Mouse (Mus musculus) heart, adult 8-10 months (tissue): Measurements from ENCODE around the gene Keap1. TPM values are rescaled to one million over a fixed set of nuclear protein-coding genes. Genes with fewer than 3 reads are reported as not detected.
"Not testable (repeated sequence)": the region's sequence is repeated elsewhere in the genome, so short reads cannot be mapped to it uniquely, and the experiment has no call there.

ENCODE experiments used
- DNase-seq: peaks from one replicate; pipeline ENCODE4 v3.0.0; 2022; ENCODE audit warnings: low spot score
- total RNA-seq, 4 experiments: library from RNA; stranded (reverse); gene quantifications; 2 replicates each; pipeline ENCODE4 v1.2.4; 2022

Keap1 gene
- total RNA-seq, 4 experiments from 2014 or later, result 43.6 to 52.1 (median 45.5) TPM

DNA sequence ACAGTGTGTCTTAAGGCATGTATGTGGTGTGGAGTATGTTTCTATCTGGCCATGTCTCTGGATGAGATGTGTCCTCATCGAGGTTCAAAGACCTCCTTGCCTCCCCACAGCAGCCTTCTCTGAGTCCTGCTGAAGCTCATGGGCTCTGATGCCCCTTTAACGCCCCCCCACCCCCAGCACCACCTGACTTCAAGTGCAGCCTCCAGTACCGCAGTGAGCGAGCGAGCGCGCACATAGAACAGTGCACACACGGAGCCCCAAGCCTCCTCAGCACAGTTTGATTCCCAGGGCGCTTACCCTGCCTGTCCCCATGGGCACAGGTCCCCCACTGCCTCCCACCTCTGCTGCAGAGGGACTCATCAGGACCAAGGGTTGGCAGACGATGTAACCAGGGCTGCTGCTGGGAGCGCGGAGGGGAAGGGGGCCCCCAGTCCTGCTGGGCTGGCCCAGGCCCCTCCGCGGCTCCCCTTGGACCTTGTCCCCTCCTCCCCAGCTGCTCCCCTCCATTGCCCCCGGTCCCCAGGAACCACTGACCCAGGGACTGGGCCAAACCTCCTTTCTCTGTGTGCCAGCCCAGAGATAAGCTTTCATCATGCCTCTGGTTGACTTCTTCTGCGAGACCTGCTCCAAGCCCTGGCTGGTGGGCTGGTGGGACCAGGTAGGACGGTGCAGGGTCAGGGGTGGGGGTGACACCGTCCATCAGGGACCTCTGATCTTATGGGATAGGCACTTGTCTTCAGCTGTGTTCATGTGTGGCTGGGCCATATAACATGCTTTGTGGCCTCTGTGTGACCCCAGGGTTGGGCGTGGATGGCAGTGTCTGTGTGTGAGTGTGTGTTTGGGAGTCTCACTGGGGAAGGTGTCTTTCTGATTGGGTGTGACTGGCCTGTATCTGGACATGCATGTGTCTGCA is 42.4 kb downstream of the Keap1 start:
- DNase-seq, result no peak

DNA sequence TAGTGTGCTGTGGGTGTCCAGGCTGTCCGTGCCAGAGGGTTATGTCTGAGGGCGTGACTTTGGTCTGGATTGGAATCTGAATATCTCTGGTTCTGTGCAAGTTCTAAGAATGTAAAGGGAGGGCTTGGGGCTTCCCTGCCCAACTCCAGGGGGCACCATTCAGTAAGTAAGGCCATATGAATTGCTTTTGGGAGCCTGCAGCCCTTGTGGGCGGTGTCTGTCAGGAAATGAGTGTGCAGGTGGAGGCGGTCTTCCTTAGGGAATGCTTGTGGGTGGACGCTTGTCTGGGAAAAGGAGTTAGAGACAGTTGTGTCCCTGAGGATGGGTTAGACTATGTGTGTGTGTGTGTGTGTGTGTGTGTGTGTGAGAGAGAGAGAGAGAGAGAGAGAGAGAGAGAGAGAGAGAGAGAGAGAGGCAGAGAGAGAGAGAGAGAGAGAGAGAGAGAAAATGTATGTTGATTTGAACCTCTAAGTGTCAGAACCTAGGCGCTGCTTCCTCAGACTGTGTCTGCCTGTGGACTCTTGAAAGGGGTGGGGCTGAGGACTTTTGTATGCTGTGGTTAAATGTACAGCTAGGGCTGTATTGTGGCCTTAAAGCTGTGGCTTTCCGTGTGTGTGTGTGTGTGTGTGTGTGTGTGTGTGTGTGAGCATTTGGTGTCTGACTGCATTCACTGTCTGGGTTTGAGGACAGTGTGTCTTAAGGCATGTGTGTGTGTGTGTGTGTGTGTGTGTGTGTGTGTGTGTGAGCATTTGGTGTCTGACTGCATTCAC is 43.2 kb downstream of the Keap1 start:
- DNase-seq, result not testable (repeated sequence)

DNA sequence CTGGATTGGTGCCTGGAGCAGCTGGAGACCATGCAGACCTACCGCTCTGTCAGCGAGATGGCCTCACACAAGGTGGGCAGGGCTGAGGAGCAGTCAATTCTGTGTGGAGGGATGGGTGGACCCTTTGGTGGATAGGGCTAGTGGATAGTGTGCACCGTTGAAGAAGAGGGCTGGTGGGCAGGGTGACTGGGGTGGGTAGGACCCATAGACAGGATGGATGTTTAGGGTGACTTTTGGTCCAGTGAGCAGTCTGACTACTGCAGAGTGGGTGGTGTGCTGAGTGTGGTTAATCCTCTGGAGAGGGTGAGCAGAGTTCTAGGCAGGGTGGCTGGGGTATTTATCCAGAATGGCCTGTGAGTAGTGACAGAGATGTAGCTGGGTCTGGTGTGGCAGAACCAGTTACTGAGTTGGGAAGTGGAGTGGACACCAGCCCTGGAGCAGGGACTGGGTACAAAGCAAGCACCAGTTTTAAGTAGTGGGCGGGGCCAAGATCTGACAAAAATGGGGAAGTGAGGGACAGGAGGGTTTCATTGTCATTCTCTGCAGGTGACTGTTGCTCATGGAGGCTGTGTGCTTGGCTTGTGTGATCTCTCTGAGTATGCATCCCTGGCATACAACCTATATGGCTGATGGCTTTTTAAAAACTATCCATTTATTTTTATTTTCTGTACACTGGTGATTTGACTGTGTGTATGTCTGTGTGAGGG is 44.2 kb downstream of the Keap1 start:
- DNase-seq, result no peak

DNA sequence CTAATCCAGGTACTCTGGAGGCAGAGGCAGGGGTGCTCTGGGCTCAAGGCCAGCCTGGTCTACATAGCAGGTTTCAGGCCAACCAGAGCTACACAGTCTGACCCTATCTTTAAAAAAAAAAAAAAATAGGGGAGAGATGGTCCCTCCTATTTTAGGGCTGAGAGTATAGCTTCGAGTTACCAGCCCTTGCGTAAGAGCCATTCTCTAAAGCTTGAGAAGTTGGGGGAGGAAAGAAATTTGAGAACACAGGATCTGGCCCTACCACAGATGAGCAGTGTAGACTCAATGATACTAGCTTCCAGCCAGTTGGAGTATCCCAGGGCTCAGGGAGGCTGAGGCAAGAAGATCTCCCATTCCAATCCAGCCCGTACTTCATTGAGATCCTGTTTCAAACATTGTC is 45.4 kb downstream of the Keap1 start:
- DNase-seq, result no peak

DNA sequence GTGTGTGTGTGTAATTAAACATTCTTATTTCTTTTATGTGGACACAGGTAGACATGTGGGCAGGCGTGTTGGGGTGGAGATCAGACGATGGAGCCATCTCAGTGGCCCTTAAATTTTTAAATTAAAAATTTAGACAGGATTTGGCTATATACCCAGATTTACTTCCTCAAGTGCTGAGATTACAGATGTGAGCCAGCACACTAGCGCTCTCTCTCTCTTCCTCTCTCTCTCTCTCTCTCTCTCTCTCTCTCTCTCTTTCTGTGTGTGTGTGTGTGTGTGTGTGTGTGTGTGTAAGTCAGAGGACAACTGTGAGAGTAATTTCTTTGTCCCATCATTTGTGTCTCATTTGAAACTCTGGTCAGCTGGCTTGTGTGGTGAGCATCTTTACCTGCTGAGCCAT is 48.5 kb downstream of the Keap1 start:
- DNase-seq, result no peak

DNA sequence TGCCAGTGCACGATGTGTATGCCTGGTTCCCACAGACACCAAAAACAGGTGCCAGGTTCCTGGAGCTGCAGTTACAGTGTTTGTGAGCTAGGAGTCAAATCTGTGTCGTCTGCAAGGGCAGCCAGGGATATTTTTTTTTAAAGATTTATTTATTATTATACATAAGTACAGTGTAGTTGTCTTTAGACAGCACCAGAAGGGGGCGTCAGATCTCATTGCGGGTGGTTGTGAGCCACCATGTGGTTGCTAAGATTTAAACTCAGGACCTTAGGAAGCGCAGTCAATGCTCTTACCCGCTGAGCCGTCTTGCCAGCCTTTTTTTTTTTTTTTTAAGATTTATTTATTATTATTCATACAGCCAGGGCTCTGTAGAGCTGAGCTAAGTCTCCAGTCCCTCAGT is 49.3 kb downstream of the Keap1 start:
- no peak for DNase-seq

DNA sequence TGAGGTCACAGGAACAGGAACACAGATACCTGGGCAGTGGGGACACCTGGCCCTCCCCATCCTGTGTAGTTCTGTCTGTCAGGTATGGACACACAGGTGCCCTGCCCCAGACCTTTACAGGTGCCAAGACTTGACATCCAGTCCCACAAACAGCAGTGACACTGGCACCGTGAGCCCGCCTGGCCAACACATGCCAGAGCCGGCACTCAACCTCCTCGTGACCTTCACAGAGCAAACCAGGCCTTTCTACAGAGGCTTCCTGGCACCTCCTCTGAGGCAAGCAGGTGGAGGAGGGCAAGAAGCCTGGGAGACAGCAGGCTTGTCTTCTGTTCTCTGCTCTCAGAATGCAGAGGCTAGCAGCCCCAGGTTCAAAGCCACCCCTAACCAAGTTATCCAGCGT is 53.7 kb downstream of the Keap1 start:
- no peak for DNase-seq

DNA sequence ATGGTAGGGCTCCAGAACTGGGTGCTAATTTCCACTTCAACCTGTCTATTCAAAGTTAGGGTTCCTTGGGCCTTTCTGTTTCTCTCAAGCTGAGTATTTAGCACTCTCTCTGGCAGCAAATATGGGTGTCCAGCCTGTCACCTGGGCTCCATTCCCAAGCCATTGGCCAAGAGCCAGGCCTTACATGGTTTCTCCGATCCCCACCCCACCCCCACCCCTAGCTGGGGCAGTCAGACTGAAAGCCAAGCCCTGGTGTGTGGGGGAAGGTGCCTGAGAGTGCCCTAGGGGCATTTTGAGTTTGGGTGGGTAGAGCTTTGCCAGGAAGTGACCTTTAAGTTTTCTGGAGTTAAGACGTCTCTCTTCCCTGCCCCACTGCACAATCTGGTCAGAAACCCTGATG is 54.4 kb downstream of the Keap1 start:
- DNase-seq, result peak; percentile 53

DNA sequence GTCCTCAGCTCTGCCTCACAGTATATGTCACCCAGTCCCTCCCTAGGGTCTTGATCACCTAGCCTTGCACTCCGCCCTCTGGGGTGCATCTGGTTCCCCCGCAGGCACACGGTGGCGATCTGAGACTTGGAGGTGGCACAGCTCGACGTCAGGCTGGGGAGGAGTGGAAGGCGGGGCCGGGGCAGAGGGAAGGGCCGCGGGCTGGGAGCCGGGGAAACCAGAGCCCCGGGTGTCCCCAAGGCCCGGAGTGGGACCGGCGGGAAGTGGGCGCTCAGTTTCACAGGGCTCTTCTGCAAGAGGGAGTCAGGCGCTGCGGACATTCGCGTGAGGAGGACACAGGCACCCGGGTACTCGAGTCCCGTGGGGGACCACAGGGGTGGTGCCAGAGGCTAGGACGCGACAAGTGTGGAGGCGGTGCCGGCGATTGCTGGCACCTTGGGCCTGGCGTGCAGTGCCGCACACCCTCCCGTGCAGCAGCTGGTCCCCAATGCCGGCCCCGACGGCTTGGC is 55.2 kb downstream of the Keap1 start:
- DNase-seq, result peak; percentile 49

DNA sequence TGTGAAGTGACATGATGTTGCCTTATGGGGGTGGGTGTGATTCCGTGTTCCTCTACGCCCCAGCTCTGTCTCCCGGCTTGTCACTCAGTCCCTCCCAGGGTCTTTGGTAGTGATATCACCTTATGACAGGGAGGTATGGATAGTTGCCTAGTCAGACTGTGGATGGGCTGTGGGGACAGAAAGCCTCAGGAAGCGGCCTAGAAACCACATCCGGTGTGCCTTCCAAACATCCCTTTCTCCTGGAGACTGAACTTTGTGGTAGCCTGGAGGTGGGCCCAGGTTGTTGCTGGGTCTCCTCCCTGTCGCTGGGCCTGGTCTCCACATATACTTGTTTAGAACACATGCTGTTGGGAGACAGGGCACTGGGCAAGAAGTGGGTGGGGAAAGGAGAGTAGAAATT is 55.7 kb downstream of the Keap1 start:
- DNase-seq, result no peak

DNA sequence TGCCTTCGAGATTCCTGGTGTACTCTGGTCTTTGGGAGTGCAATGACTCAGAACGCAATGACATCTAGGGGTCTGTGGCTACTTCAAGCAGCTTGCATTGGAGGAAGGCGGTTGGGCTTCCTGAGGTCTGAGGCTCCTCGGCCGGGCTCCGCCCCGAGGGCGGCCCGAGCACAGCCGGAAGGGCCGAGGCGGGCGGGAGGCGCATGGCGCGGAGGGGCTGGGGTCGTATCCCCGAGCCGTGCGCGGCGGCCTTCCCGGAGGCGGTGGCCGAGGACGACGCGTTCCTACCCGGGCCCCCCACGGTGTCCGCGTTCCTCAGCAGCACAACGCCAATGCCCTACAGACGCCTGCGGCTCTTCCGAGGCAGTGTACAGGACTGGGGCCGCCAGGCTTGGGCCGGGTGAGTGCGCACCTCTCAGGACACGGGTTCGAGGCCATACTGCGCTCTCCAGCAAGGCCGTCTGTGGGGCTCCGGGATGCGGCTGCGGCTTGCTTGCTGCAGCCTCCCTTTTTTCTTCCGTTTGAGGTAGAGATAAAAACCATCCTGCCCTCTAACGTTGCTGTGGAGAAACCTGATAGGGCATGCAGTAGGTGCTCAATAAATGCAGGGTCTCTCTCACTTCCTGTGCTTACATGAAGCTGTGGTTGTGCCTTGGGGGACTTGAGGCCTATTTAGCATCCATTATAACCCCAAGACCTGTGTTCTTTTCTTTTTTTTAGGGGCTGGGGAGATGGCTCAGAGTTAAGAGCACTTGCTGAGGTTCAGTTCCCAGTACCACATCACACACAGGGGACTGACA is 57.5 kb downstream of the Keap1 start:
- DNase-seq, result no peak

DNA sequence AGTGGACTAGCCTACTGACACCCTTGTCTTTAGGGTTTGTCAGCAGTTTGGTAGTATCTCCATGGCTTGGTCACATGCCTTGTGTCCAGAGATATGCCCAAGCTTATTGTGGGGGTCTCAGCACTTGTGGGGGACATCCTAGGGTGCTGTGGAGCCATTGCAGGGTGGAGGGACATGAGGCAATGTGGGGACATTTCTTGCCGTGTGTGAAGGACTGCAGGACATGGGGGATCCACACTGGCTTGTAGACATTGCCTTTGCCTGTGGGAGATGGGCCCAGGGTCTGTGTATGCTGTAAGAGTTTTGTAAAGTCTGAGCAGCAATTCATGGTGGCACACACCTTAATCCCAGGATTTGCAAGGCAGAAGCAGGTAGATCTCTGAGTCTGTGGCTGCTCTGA is 58.3 kb downstream of the Keap1 start:
- DNase-seq, result no peak

DNA sequence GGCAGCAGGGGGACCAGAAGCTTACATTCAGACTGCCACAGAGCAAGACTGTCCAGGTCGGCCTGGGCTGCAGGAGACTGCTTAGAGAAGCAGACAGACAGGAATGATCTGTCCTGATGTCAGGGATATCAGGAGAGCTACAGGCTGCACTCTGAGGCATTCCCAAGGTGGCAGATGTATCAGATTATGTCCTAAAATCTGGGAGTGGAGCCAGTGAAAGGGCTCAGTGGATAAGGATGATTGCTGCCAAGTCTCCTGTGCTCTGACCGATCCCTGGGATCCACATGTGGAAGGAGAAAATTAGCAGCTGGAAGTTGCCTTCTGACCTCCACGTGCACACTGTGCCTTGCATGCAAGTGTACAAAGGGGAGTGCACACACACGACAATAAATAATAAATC is 58.8 kb downstream of the Keap1 start:
- no peak for DNase-seq

Other genes with a start within 250 kb of the Keap1 start
- 100 to 1,000 TPM; 135 to 142 (median 136) TPM for gene Mrpl4, start 236.6 kb downstream of the Keap1 start, total RNA-seq
- 10 to 100 TPM in 2 of 4 experiments, 1 to 10 TPM in 2; 7.5 to 11.3 (median 9.9) TPM for gene Icam1, start 223.4 kb downstream of the Keap1 start, total RNA-seq
- 1 to 10 TPM in 1 of 4 experiments, under 1 TPM in 3; 0.27 to 1.9 (median 0.74) TPM for gene Icam4, start 210.0 kb downstream of the Keap1 start, total RNA-seq
- under 1 TPM in 1 of 4 experiments, not detected in 3; 0.12 TPM for gene Icam5, start 207.3 kb downstream of the Keap1 start, total RNA-seq
- gene Zglp1, start 172.3 kb downstream of the Keap1 start, total RNA-seq, result not detected
- gene Gm49373, start 166.3 kb downstream of the Keap1 start, total RNA-seq, result under 1 TPM in 1 of 4 experiments, not detected in 3; 0.38 TPM
- gene Fdx1l, start 165.7 kb downstream of the Keap1 start, total RNA-seq, result 10 to 100 TPM; 36.4 to 53.0 (median 41.0) TPM
- gene Gm38431, start 147.4 kb downstream of the Keap1 start, total RNA-seq, result 1 to 10 TPM in 1 of 4 experiments, under 1 TPM in 3; 0.26 to 1.6 (median 0.36) TPM
- 10 to 100 TPM; 25.7 to 26.2 (median 26.0) TPM for gene Raver1, start 147.4 kb downstream of the Keap1 start, total RNA-seq
- 1 to 10 TPM; 8.6 to 9.1 (median 8.7) TPM for gene Tyk2, start 108.1 kb downstream of the Keap1 start, total RNA-seq
- 100 to 1,000 TPM; 138 to 170 (median 157) TPM for gene Cdc37, start 89.4 kb downstream of the Keap1 start, total RNA-seq
- 10 to 100 TPM; 48.5 to 75.4 (median 62.1) TPM for gene Pde4a, start 73.6 kb downstream of the Keap1 start, total RNA-seq
- gene S1pr5, start 9.1 kb upstream of the Keap1 start, total RNA-seq, result 1 to 10 TPM; 1.6 to 1.9 (median 1.8) TPM
- 100 to 1,000 TPM in 1 of 4 experiments, 10 to 100 TPM in 3; 87.0 to 105 (median 93.5) TPM for gene Atg4d, start 25.9 kb upstream of the Keap1 start, total RNA-seq
- 10 to 100 TPM; 16.2 to 18.3 (median 17.3) TPM for gene Kri1, start 48.6 kb upstream of the Keap1 start, total RNA-seq
- 10 to 100 TPM; 15.1 to 17.7 (median 16.7) TPM for gene Cdkn2d, start 52.0 kb upstream of the Keap1 start, total RNA-seq
- gene Ap1m2, start 73.0 kb upstream of the Keap1 start, total RNA-seq, result not detected
- gene Slc44a2, start 81.3 kb upstream of the Keap1 start, total RNA-seq, result 100 to 1,000 TPM in 1 of 4 experiments, 10 to 100 TPM in 3; 90.2 to 124 (median 94.3) TPM
- 10 to 100 TPM; 28.2 to 31.4 (median 29.8) TPM for gene Ilf3, start 128.5 kb upstream of the Keap1 start, total RNA-seq
- 1 to 10 TPM; 7.4 to 9.3 (median 8.9) TPM for gene Qtrt1, start 172.5 kb upstream of the Keap1 start, total RNA-seq
- gene Dnm2, start 185.5 kb upstream of the Keap1 start, total RNA-seq, result 10 to 100 TPM; 60.3 to 71.0 (median 61.2) TPM